Mouse (Mus musculus) CH12.LX (cell line): ENCODE measurements around the gene Myo1h. TPM values are rescaled to one million over a fixed set of nuclear protein-coding genes. Genes with fewer than 3 reads are reported as not detected.

Experiments used
- DNase-seq: peaks from one replicate; pipeline ENCODE4 v3.0.0-alpha.2; 2013; ENCODE audit errors: extremely low read depth
- H3K27ac ChIP-seq: 2 replicates; pipeline ENCODE4 v1.5.1; 2012; ENCODE audit warnings: low read depth, mild to moderate bottlenecking, control low read depth, moderate library complexity; ENCODE audit not compliant: insufficient read depth
- H3K27me3 ChIP-seq: replicated peaks from 2 replicates; pipeline ENCODE3; 2012; ENCODE audit warnings: inconsistent platforms
- H3K36me3 ChIP-seq, 2 experiments: replicated peaks in 1 of 2; 2 replicates each; pipeline versions ENCODE3 to v1.6.1; 2012; ENCODE audit warnings: inconsistent platforms in 1 of 2, low read length in 1 of 2, mild to moderate bottlenecking in 1 of 2, mixed read lengths in 1 of 2, moderate library complexity in 1 of 2; ENCODE audit not compliant: control insufficient read depth in 1 of 2, insufficient read depth in 1 of 2
- H3K4me1 ChIP-seq, 2 experiments: 2 replicates each; pipeline ENCODE4 v1.6.1; 2012; ENCODE audit warnings: inconsistent platforms in 1 of 2, moderate library complexity in 1 of 2; ENCODE audit not compliant: insufficient read depth in 2 of 2, control insufficient read depth in 1 of 2
- H3K4me2 ChIP-seq: 2 replicates; pipeline ENCODE4 v1.6.1; 2012; ENCODE audit warnings: low read depth, mild to moderate bottlenecking, control low read depth; ENCODE audit not compliant: poor library complexity, insufficient read depth, severe bottlenecking
- H3K4me3 ChIP-seq, 3 experiments: fragments of 150-350 bp in 1 of 3; sonication (generic) in 1 of 3; replicated peaks in 1 of 3; 2 replicates each; pipeline versions ENCODE3 to v1.5.1; 2011 to 2012; ENCODE audit warnings: low read depth in 2 of 3, low read length in 2 of 3, mild to moderate bottlenecking in 2 of 3, moderate library complexity in 2 of 3, control low read depth in 1 of 3, improper control_type of control experiment in 1 of 3, inconsistent platforms in 1 of 3, mixed read lengths in 1 of 3; ENCODE audit not compliant: poor library complexity in 1 of 3
- H3K79me2 ChIP-seq: replicated peaks from 2 replicates; pipeline ENCODE4 v1.6.1; 2012; ENCODE audit warnings: mild to moderate bottlenecking, moderate library complexity; ENCODE audit not compliant: control insufficient read depth, poor library complexity, insufficient read depth, severe bottlenecking; ENCODE audit errors: extremely low read depth
- H3K9ac ChIP-seq: 2 replicates; pipeline ENCODE4 v1.6.1; 2012; ENCODE audit warnings: low read depth, mild to moderate bottlenecking, control low read depth, moderate library complexity; ENCODE audit not compliant: insufficient read depth
- H3K9me3 ChIP-seq: replicated peaks from 2 replicates; pipeline ENCODE3; 2012; ENCODE audit warnings: low read length, inconsistent platforms, mixed read lengths
- BHLHE40 ChIP-seq: IDR thresholded peaks from 2 replicates; pipeline ENCODE4 v1.6.1; 2011; ENCODE audit warnings: mild to moderate bottlenecking, low read depth, low read length, improper control_type of control experiment
- CHD1 ChIP-seq: IDR thresholded peaks from 2 replicates; pipeline ENCODE4 v1.6.1; 2012; ENCODE audit warnings: low read depth, low read length, improper control_type of control experiment, inconsistent platforms
- CTCF ChIP-seq, 2 experiments: IDR thresholded peaks in 1 of 2; conservative IDR thresholded peaks in 1 of 2; 2 replicates each; pipeline ENCODE4 v1.5.1; 2011 to 2012; ENCODE audit warnings: low read depth in 2 of 2, low read length in 2 of 2, improper control_type of control experiment in 1 of 2, inconsistent platforms in 1 of 2, mild to moderate bottlenecking in 1 of 2, moderate library complexity in 1 of 2
- E2F4 ChIP-seq: IDR thresholded peaks from 2 replicates; pipeline ENCODE4 v1.6.1; 2011; ENCODE audit warnings: low read depth, low read length, improper control_type of control experiment; ENCODE audit not compliant: insufficient replicate concordance
- ELF1 ChIP-seq: IDR thresholded peaks from 2 replicates; pipeline ENCODE4 v1.6.1; 2014; ENCODE audit warnings: low read depth, mild to moderate bottlenecking, inconsistent platforms, low read length, improper control_type of control experiment
- GABPA ChIP-seq: IDR thresholded peaks from 2 replicates; pipeline ENCODE4 v1.6.1; 2012; ENCODE audit warnings: low read depth, low read length, improper control_type of control experiment, inconsistent platforms; ENCODE audit not compliant: insufficient replicate concordance
- HCFC1 ChIP-seq: IDR thresholded peaks from 2 replicates; pipeline ENCODE4 v1.6.1; 2012; ENCODE audit warnings: low read depth, mild to moderate bottlenecking, inconsistent platforms, low read length, improper control_type of control experiment
- JUN ChIP-seq: IDR thresholded peaks from 2 replicates; pipeline ENCODE4 v1.6.1; 2011; ENCODE audit warnings: low read depth, mild to moderate bottlenecking, low read length, improper control_type of control experiment, moderate library complexity; ENCODE audit not compliant: insufficient read depth
- JUND ChIP-seq: conservative IDR thresholded peaks from 2 replicates; pipeline ENCODE4 v1.6.1; 2011; ENCODE audit warnings: low read depth, low read length, improper control_type of control experiment
- MAFK ChIP-seq: IDR thresholded peaks from 2 replicates; pipeline ENCODE4 v1.6.1; 2011; ENCODE audit warnings: low read length, improper control_type of control experiment; ENCODE audit not compliant: insufficient replicate concordance
- MAX ChIP-seq: IDR thresholded peaks from 2 replicates; pipeline ENCODE4 v1.6.1; 2011; ENCODE audit warnings: low read length, improper control_type of control experiment
- MEF2A ChIP-seq: IDR thresholded peaks from 2 replicates; pipeline ENCODE4 v1.6.1; 2014; ENCODE audit warnings: low read depth, mild to moderate bottlenecking, inconsistent platforms, low read length, improper control_type of control experiment, borderline replicate concordance
- MXI1 ChIP-seq: IDR thresholded peaks from 2 replicates; pipeline ENCODE4 v1.6.1; 2011; ENCODE audit warnings: mild to moderate bottlenecking, low read depth, low read length, improper control_type of control experiment
- MYC ChIP-seq: IDR thresholded peaks from 2 replicates; pipeline ENCODE4 v1.6.1; 2011; ENCODE audit warnings: low read depth, mild to moderate bottlenecking, improper control_type of control experiment, low read length
- NELFE ChIP-seq: IDR thresholded peaks from 2 replicates; pipeline ENCODE4 v1.6.1; 2011; ENCODE audit warnings: low read depth, low read length, improper control_type of control experiment
- NRF1 ChIP-seq: IDR thresholded peaks from 2 replicates; pipeline ENCODE4 v1.6.1; 2014; ENCODE audit warnings: low read depth, mild to moderate bottlenecking, inconsistent platforms, low read length, improper control_type of control experiment, moderate library complexity
- PAX5 ChIP-seq: IDR thresholded peaks from 2 replicates; pipeline ENCODE4 v1.6.1; 2012; ENCODE audit warnings: low read length, inconsistent platforms, mixed read lengths
- POLR2A ChIP-seq: IDR thresholded peaks from 2 replicates; pipeline ENCODE4 v1.6.1; 2011; ENCODE audit warnings: low read depth, mild to moderate bottlenecking, improper control_type of control experiment, low read length
- POLR2AphosphoS2 ChIP-seq: IDR thresholded peaks from 2 replicates; pipeline ENCODE4 v1.6.1; 2011; ENCODE audit warnings: low read depth, low read length, improper control_type of control experiment
- RAD21 ChIP-seq: IDR thresholded peaks from 2 replicates; pipeline ENCODE4 v1.6.1; 2011; ENCODE audit warnings: low read depth, mild to moderate bottlenecking, low read length, improper control_type of control experiment, moderate library complexity
- RCOR1 ChIP-seq: conservative IDR thresholded peaks from 2 replicates; pipeline ENCODE4 v1.6.1; 2012; ENCODE audit warnings: low read depth, mild to moderate bottlenecking, inconsistent platforms, low read length, improper control_type of control experiment
- SMC3 ChIP-seq: IDR thresholded peaks from 2 replicates; pipeline ENCODE4 v1.6.1; 2011; ENCODE audit warnings: low read depth, low read length, improper control_type of control experiment
- TBP ChIP-seq: conservative IDR thresholded peaks from 2 replicates; pipeline ENCODE4 v1.6.1; 2011; ENCODE audit warnings: low read depth, low read length, improper control_type of control experiment
- TCF12 ChIP-seq: IDR thresholded peaks from 2 replicates; pipeline ENCODE4 v1.6.1; 2014; ENCODE audit warnings: low read depth, mild to moderate bottlenecking, inconsistent platforms, low read length, improper control_type of control experiment
- USF1 ChIP-seq: IDR thresholded peaks from 2 replicates; pipeline ENCODE4 v1.6.1; 2014; ENCODE audit warnings: low read depth, mild to moderate bottlenecking, inconsistent platforms, low read length, improper control_type of control experiment
- USF2 ChIP-seq: conservative IDR thresholded peaks from 2 replicates; pipeline ENCODE4 v1.6.1; 2011; ENCODE audit warnings: low read depth, low read length, improper control_type of control experiment
- ZC3H11A ChIP-seq: IDR thresholded peaks from 2 replicates; pipeline ENCODE4 v1.6.1; 2012; ENCODE audit warnings: low read depth, mild to moderate bottlenecking, inconsistent platforms, low read length, improper control_type of control experiment
- ZNF384 ChIP-seq: IDR thresholded peaks from 2 replicates; pipeline ENCODE4 v1.6.1; 2012; ENCODE audit warnings: low read depth, low read length, improper control_type of control experiment, inconsistent platforms
- dilution Hi-C: fragments of 300-500 bp; cut with MboI; formaldehyde crosslinking; loops from 2 replicates; pipeline ENCODE4 v1.14.3; 2020; ENCODE audit warnings: low sequenced_read_pairs; ENCODE audit not compliant: extremely low pct_unique_long_range_greater_than_20kb, extremely low pct_ligation_motif_present
- in situ Hi-C: fragments of 300-500 bp; cut with MboI; formaldehyde crosslinking; loops from 3 replicates; pipeline ENCODE4 v1.14.3; 2019; ENCODE audit warnings: low sequenced_read_pairs, low pct_ligation_motif_present, low pct_unique_long_range_greater_than_20kb, mixed read lengths
- polyA plus RNA-seq: library from polyadenylated mRNA; unstranded; fragments of >175 nt; gene quantifications from 2 replicates; pipeline ENCODE4 v1.2.1, GENCODE M21; 2012; ENCODE audit warnings: low read depth; ENCODE audit not compliant: insufficient read length
- total RNA-seq, 2 experiments: library from RNA; depleted of rRNA; stranded (reverse); fragments of 300-350 nt in 1 of 2; fragments of >200 nt in 1 of 2; gene quantifications; 2 replicates each; pipeline ENCODE4 v1.2.3; 2012 to 2014

Gene Myo1h
- total and polyA plus RNA-seq, 3 experiments, result 1.1 to 4.4 (median 1.8) TPM

- no peaks in the 10 kb centered on the region for H3K79me2 ChIP-seq
- no peak overlapping the region for H3K4me2 ChIP-seq
- TF ChIP-seq HCFC1, result no peak
- TF ChIP-seq ELF1, result no peak
- TF ChIP-seq USF1, result no peak
- no peak for TF ChIP-seq TBP
- TF ChIP-seq MYC, result no peak
- TF ChIP-seq RAD21, result no peak
- TF ChIP-seq POLR2A, result no peak
- no peak for TF ChIP-seq BHLHE40
- no peak for TF ChIP-seq PAX5
- no peak for TF ChIP-seq CTCF (conservative IDR thresholded peaks at IDR 0.05 in 1 of 2, IDR thresholded peaks at IDR 0.05 in 1 of 2; ENCODE audit: low read depth in 2 of 2, low read length in 2 of 2)
- TF ChIP-seq MEF2A, result no peak
- no peak for TF ChIP-seq CHD1
- no peak for TF ChIP-seq GABPA
- no peak for TF ChIP-seq JUN
- no peak overlapping the region for H3K9ac ChIP-seq
- no peak overlapping the region for H3K27ac ChIP-seq
- H3K4me3 ChIP-seq, result no peak overlapping the region
- H3K36me3 ChIP-seq, result peaks cover 98 to 100% of the 10 kb centered on the region in 2 experiments
- no peaks in the 10 kb centered on the region for H3K27me3 ChIP-seq
- no peak for DNase-seq
- no peaks in the 10 kb centered on the region for H3K4me1 ChIP-seq
- dilution Hi-C loops, result no loop called here
- no peaks in the 10 kb centered on the region for H3K9me3 ChIP-seq
- in situ Hi-C loops, result no loop called here
These were observed 118.3 kb downstream of the Myo1h start for GRCm38 (mm10) chr5:114407269-114407668.

DNA sequence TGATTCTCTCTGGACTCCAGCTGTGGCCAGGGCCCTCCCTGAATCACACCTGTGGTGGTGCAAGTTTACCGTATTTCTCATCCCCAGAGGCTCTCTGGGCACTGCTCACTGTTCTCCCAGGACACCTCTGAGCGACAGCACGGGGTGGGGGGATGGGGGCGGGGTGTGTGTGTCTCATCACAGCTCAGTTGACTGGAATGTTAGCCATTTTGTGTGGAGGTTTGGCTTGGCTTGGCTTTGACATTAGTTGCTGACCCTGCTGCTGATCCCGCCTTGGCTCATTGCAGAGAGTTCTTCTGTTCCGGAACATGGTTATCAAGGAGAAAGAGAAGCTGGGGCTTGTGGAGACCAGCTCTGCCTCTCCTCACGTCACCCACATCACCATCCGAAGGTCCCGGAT, 118.8 kb downstream of the Myo1h start:
- dilution Hi-C loops (no loop called here), in situ Hi-C loops (no loop called here)
- peaks cover 98 to 100% of the 10 kb centered on the region in 2 experiments for H3K36me3 ChIP-seq

DNA sequence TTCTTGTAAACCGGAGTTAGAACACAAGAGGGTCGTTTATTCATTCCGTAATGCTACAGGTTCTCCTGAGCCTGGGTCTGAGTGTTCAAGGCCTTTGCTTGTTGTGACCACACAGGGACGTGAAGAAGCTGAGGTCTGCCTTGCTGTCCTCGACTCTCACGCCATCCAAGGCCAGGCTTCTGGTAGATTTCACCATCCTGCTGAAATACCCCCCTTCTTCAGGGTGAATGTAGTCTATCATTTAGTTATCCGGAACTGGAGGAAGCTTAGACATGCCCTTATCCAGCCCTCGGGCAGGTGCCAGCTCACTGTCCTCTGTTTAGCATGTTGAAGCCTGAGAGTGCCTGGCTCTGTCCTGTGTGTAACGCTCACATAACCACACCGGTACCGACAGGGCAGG, 119.9 kb downstream of the Myo1h start:
- peaks cover 93 to 100% of the 10 kb centered on the region in 2 experiments for H3K36me3 ChIP-seq
- no peak for TF ChIP-seq JUND
- TF ChIP-seq MAFK, result no peak
- TF ChIP-seq HCFC1, result no peak
- no peak for TF ChIP-seq NRF1
- TF ChIP-seq ELF1, result no peak
- no peak for TF ChIP-seq CHD1
- TF ChIP-seq POLR2AphosphoS2, result no peak
- TF ChIP-seq E2F4, result no peak
- no peak for TF ChIP-seq TBP
- no peak for TF ChIP-seq SMC3
- TF ChIP-seq MXI1, result no peak
- no peak for TF ChIP-seq TCF12
- TF ChIP-seq MEF2A, result no peak
- TF ChIP-seq POLR2A, result no peak
- no peak for TF ChIP-seq ZNF384
- TF ChIP-seq USF2, result no peak
- TF ChIP-seq MAX, result no peak
- no peak for TF ChIP-seq ZC3H11A
- H3K9ac ChIP-seq, result no peak overlapping the region
- no peaks in the 10 kb centered on the region for H3K4me1 ChIP-seq
- H3K4me3 ChIP-seq, result no peak overlapping the region
- no peaks in the 10 kb centered on the region for H3K27me3 ChIP-seq
- DNase-seq, result no peak
- no peak overlapping the region for H3K4me2 ChIP-seq
- in situ Hi-C loops, result no loop called here
- dilution Hi-C loops, result no loop called here
- H3K9me3 ChIP-seq, result no peaks in the 10 kb centered on the region
- no peaks in the 10 kb centered on the region for H3K79me2 ChIP-seq
- no peak overlapping the region for H3K27ac ChIP-seq

More for the DNA sequence above, 118.8 kb downstream of the Myo1h start:
- H3K9ac ChIP-seq, result no peak overlapping the region
- no peaks in the 10 kb centered on the region for H3K79me2 ChIP-seq
- H3K9me3 ChIP-seq, result no peaks in the 10 kb centered on the region
- no peaks in the 10 kb centered on the region for H3K4me1 ChIP-seq
- DNase-seq, result no peak
- TF ChIP-seq RCOR1 (no peak), NELFE (no peak), NRF1 (no peak), USF1 (no peak)
- H3K27ac ChIP-seq, result no peak overlapping the region
- H3K4me3 ChIP-seq, result no peak overlapping the region
- H3K27me3 ChIP-seq, result no peaks in the 10 kb centered on the region
- H3K4me2 ChIP-seq, result no peak overlapping the region
